Mouse (Mus musculus) skeletal muscle tissue, adult 2 months (tissue): Measurements from ENCODE around the gene Ldhd.

Experiments
- DNase-seq: peaks from one replicate; pipeline ENCODE4 v3.0.0-alpha.2; 2012; ENCODE audit warnings: low read depth, low spot score

Ldhd gene

GRCm38 (mm10) chr8:111594951-111595350, 35.2 kb downstream of the Ldhd start:
- DNase-seq = peak; percentile 28

GRCm38 (mm10) chr8:111594044-111594840, 35.9 kb downstream of the Ldhd start:
- no peak for DNase-seq

GRCm38 (mm10) chr8:111592390-111592910, 37.7 kb downstream of the Ldhd start:
- no peak for DNase-seq

GRCm38 (mm10) chr8:111591176-111591575, 39.0 kb downstream of the Ldhd start:
- no peak for DNase-seq

GRCm38 (mm10) chr8:111590214-111590613, 40.0 kb downstream of the Ldhd start:
- no peak for DNase-seq

- DNase-seq = no peak
Observed at GRCm38 (mm10) chr8:111588336-111588735, 41.8 kb downstream of the Ldhd start.

GRCm38 (mm10) chr8:111587545-111588094, 42.6 kb downstream of the Ldhd start:
- DNase-seq = no peak

GRCm38 (mm10) chr8:111584946-111585345, 45.2 kb downstream of the Ldhd start:
- DNase-seq = peak; percentile 48

- no peak for DNase-seq
Observed at GRCm38 (mm10) chr8:111582386-111582785, 47.8 kb downstream of the Ldhd start.

- no peak for DNase-seq
Observed at GRCm38 (mm10) chr8:111580306-111580705, 49.9 kb downstream of the Ldhd start.

- no peak for DNase-seq
Observed at GRCm38 (mm10) chr8:111579318-111579717, 50.9 kb downstream of the Ldhd start.

GRCm38 (mm10) chr8:111577880-111578533, 52.2 kb downstream of the Ldhd start:
- DNase-seq = no peak

GRCm38 (mm10) chr8:111576501-111576900, 53.7 kb downstream of the Ldhd start:
- no peak for DNase-seq

GRCm38 (mm10) chr8:111575492-111575891, 54.7 kb downstream of the Ldhd start:
- no peak for DNase-seq

GRCm38 (mm10) chr8:111574016-111574415, 56.2 kb downstream of the Ldhd start:
- no peak for DNase-seq
